Mouse (Mus musculus): ENCODE measurements around the gene Vmp1. TPM values are rescaled to one million over a fixed set of nuclear protein-coding genes. Genes with fewer than 3 reads are reported as not detected.

The Vmp1 gene
- polyA plus RNA-seq, 1 experiment from 2014 or later: 87.3 TPM

GRCm38 (mm10) chr11:86571047-86571855 lies 112.4 kb downstream of the Vmp1 start:
- no peak overlapping the region for H3K9ac ChIP-seq (ENCODE audit: low read depth, low read length)
- 59% methylated on average over 15 of the region's 15 CpGs for WGBS (ENCODE audit: insufficient replicate concordance)
- peaks cover 2% of the 10 kb centered on the region; the same call in 1 of the 2 replicates for H3K36me3 ChIP-seq (ENCODE audit: control insufficient read depth, insufficient read depth)
- no peak overlapping the region for H3K4me3 ChIP-seq (ENCODE audit: low read depth, low read length)
- no peak for ATAC-seq (ENCODE audit: low read depth)
- H3K27ac ChIP-seq (ENCODE audit: low read length): no peak overlapping the region
- no peaks in the 10 kb centered on the region for H3K9me3 ChIP-seq (replicated peaks; ENCODE audit: control insufficient read depth, low read length)
- no peaks in the 10 kb centered on the region for H3K27me3 ChIP-seq (ENCODE audit: control insufficient read depth, insufficient read depth, low read depth, low read length)
- no peaks in the 10 kb centered on the region; the same call in none of the 2 replicates for H3K4me1 ChIP-seq (ENCODE audit: control insufficient read depth, low read depth, low read length)
- no peak overlapping the region for H3K4me2 ChIP-seq (ENCODE audit: low read depth, low read length)

DNA sequence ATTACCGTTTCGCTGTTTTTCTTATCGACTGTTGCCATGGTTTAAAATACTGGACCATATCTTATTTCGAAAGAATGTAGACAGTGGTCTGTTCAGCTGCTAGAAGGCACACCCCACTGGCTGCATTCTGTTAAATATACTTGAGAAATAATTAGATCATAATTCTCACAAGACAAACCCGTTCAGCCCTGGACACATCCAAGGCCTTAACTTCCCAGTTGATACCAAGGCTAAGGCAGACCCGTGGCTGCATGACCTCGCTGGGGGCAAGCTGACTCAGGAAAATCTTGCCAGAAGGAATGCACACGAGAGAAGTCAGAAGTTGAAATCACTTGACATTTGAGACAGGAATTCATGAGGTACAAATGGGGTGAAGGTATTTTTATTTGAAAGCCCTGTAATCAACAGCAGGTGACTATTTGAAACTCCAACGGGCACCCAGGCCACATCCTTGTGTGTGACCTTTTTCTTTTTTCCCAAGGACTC lies 113.3 kb downstream of the Vmp1 start:
- Histone ChIP-seq H3K4me3 (ENCODE audit: low read depth, low read length) (no peak overlapping the region), H3K36me3 (ENCODE audit: control insufficient read depth, insufficient read depth) (peaks cover 2% of the 10 kb centered on the region; the same call in 1 of the 2 replicates), H3K9me3 (replicated peaks; ENCODE audit: control insufficient read depth, low read length) (no peaks in the 10 kb centered on the region), H3K4me1 (ENCODE audit: control insufficient read depth, low read depth, low read length) (no peaks in the 10 kb centered on the region; the same call in 1 of the 2 replicates), H3K9ac (ENCODE audit: low read depth, low read length) (no peak overlapping the region), H3K27me3 (ENCODE audit: control insufficient read depth, insufficient read depth, low read depth, low read length) (no peaks in the 10 kb centered on the region), H3K4me2 (ENCODE audit: low read depth, low read length) (no peak overlapping the region), H3K27ac (ENCODE audit: low read length) (no peak overlapping the region)
- WGBS (ENCODE audit: insufficient replicate concordance): 63% methylated on average over 9 of the region's 9 CpGs
- no peak for ATAC-seq (ENCODE audit: low read depth)

DNA sequence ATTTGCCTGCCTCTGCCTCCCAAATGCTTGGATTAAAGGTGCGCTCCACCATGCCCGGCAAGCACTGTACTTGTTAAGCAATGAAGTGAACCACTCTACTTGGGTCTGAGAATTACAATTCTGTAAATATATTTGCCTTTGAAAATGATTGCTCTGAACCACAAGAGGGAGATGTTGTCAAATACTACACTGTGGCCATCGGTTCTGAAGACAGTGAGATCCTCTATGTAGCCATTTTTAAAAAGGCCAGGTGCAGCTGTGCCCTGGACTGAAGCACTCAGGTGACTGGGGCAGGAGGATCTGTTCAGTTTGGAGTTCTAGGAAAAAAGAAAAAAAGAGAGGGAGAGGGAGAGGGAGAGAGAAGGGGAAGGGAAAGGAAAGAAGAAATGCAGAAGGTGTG lies 115.2 kb downstream of the Vmp1 start:
- Histone ChIP-seq H3K4me1 (ENCODE audit: control insufficient read depth, low read depth, low read length) (no peaks in the 10 kb centered on the region; the same call in 1 of the 2 replicates), H3K27ac (ENCODE audit: low read length) (no peak overlapping the region), H3K9me3 (replicated peaks; ENCODE audit: control insufficient read depth, low read length) (no peaks in the 10 kb centered on the region), H3K9ac (ENCODE audit: low read depth, low read length) (no peak overlapping the region), H3K27me3 (ENCODE audit: control insufficient read depth, insufficient read depth, low read depth, low read length) (no peaks in the 10 kb centered on the region), H3K4me2 (ENCODE audit: low read depth, low read length) (no peak overlapping the region), H3K36me3 (ENCODE audit: control insufficient read depth, insufficient read depth) (peaks cover 2% of the 10 kb centered on the region; the same call in 1 of the 2 replicates), H3K4me3 (ENCODE audit: low read depth, low read length) (no peak overlapping the region)
- no peak for ATAC-seq (ENCODE audit: low read depth)
- whole genome bisulfite sequencing (ENCODE audit: insufficient replicate concordance): 40% methylated on average over 3 of the region's 3 CpGs

- 76% methylated on average over 4 of the region's 4 CpGs for WGBS (ENCODE audit: insufficient replicate concordance)
- peaks cover 12% of the 10 kb centered on the region for H3K36me3 ChIP-seq (ENCODE audit: control insufficient read depth, insufficient read depth)
- H3K27ac ChIP-seq (ENCODE audit: low read length): no peak overlapping the region
- no peak overlapping the region for H3K4me3 ChIP-seq (ENCODE audit: low read depth, low read length)
- ATAC-seq (ENCODE audit: low read depth): no peak
- no peaks in the 10 kb centered on the region for H3K4me1 ChIP-seq (ENCODE audit: control insufficient read depth, low read depth, low read length)
- H3K4me2 ChIP-seq (ENCODE audit: low read depth, low read length): no peak overlapping the region
- no peaks in the 10 kb centered on the region for H3K9me3 ChIP-seq (replicated peaks; ENCODE audit: control insufficient read depth, low read length)
- no peak overlapping the region for H3K9ac ChIP-seq (ENCODE audit: low read depth, low read length)
- H3K27me3 ChIP-seq (ENCODE audit: control insufficient read depth, insufficient read depth, low read depth, low read length): no peaks in the 10 kb centered on the region
Observed at GRCm38 (mm10) chr11:86558258-86558657, 125.4 kb downstream of the Vmp1 start.

DNA sequence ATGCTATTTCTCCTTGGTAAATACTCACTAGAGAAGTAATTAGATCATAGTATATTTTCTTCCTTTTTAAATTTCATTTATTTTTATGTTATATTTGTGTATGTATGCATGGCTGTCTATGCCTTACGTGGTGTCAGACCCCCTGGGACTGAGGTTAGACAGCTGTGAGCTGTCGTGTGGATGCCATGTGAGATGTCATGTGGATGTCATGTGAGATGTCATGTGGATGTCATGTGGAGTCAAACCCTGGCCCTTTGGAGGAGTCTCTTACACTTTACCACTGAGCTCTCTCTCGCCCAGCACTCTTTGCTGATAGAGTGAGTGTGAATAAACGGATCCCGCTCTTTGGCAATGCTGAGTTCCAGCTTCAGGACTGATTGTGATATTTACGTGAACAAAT lies 130.1 kb downstream of the Vmp1 start:
- Histone ChIP-seq H3K9ac (ENCODE audit: low read depth, low read length) (no peak overlapping the region), H3K4me3 (ENCODE audit: low read depth, low read length) (no peak overlapping the region), H3K4me1 (ENCODE audit: control insufficient read depth, low read depth, low read length) (no peaks in the 10 kb centered on the region), H3K27me3 (ENCODE audit: control insufficient read depth, insufficient read depth, low read depth, low read length) (no peaks in the 10 kb centered on the region), H3K36me3 (ENCODE audit: control insufficient read depth, insufficient read depth) (peaks cover 15% of the 10 kb centered on the region; the same call in 1 of the 2 replicates), H3K9me3 (replicated peaks; ENCODE audit: control insufficient read depth, low read length) (no peaks in the 10 kb centered on the region), H3K4me2 (ENCODE audit: low read depth, low read length) (no peak overlapping the region), H3K27ac (ENCODE audit: low read length) (no peak overlapping the region)
- no peak for ATAC-seq (ENCODE audit: low read depth)
- WGBS (ENCODE audit: insufficient replicate concordance): 86% methylated on average over 6 of the region's 6 CpGs

- H3K9ac ChIP-seq (ENCODE audit: low read depth, low read length): no peak overlapping the region
- no peak for ATAC-seq (ENCODE audit: low read depth)
- WGBS (ENCODE audit: insufficient replicate concordance): 100% methylated on average over 1 of the region's 1 CpGs
Observed at GRCm38 (mm10) chr11:86547412-86547811, 136.2 kb downstream of the Vmp1 start.

DNA sequence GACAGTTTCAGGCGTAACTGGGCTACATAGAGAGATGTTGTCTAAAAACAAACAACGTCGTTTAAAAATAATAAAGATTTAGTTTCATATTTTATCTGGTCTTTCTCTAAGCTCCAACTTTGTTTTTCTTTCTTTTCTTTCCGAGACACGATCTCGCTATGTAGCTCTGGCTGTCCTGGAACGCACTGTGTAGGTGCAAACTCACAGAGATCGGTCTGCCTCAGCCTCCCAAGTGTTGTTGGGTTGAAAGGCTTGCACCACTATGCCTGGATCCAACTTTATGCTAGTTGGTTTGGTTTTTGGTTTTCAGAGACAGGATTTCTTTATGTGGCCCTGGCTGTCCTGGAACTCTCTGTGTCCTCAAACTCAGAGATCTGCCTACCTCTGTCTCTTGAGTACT lies 138.1 kb downstream of the Vmp1 start:
- whole genome bisulfite sequencing (ENCODE audit: insufficient replicate concordance): 59% methylated on average over 8 of the region's 8 CpGs
- Histone ChIP-seq H3K4me2 (ENCODE audit: low read depth, low read length) (peak overlapping the region; percentile 71), H3K27me3 (ENCODE audit: control insufficient read depth, insufficient read depth, low read depth, low read length) (no peaks in the 10 kb centered on the region), H3K27ac (ENCODE audit: low read length) (peak overlapping the region; percentile 92), H3K9ac (ENCODE audit: low read depth, low read length) (peak overlapping the region; percentile 68), H3K36me3 (ENCODE audit: control insufficient read depth, insufficient read depth) (peaks cover 4% of the 10 kb centered on the region; the same call in 1 of the 2 replicates), H3K4me3 (ENCODE audit: low read depth, low read length) (peak overlapping the region; percentile 95), H3K9me3 (replicated peaks; ENCODE audit: control insufficient read depth, low read length) (no peaks in the 10 kb centered on the region), H3K4me1 (ENCODE audit: control insufficient read depth, low read depth, low read length) (peaks cover 21% of the 10 kb centered on the region)
- ATAC-seq (ENCODE audit: low read depth): no peak

More at GRCm38 (mm10) chr11:86547412-86547811, 136.2 kb downstream of the Vmp1 start:
- peaks cover 12% of the 10 kb centered on the region for H3K4me1 ChIP-seq (ENCODE audit: control insufficient read depth, low read depth, low read length)
- no peak overlapping the region for H3K27ac ChIP-seq (ENCODE audit: low read length)
- H3K27me3 ChIP-seq (ENCODE audit: control insufficient read depth, insufficient read depth, low read depth, low read length): no peaks in the 10 kb centered on the region
- no peak overlapping the region for H3K4me3 ChIP-seq (ENCODE audit: low read depth, low read length)
- H3K36me3 ChIP-seq (ENCODE audit: control insufficient read depth, insufficient read depth): peaks cover 7% of the 10 kb centered on the region; the same call in 1 of the 2 replicates
- no peak overlapping the region for H3K4me2 ChIP-seq (ENCODE audit: low read depth, low read length)
- H3K9me3 ChIP-seq (replicated peaks; ENCODE audit: control insufficient read depth, low read length): no peaks in the 10 kb centered on the region

DNA sequence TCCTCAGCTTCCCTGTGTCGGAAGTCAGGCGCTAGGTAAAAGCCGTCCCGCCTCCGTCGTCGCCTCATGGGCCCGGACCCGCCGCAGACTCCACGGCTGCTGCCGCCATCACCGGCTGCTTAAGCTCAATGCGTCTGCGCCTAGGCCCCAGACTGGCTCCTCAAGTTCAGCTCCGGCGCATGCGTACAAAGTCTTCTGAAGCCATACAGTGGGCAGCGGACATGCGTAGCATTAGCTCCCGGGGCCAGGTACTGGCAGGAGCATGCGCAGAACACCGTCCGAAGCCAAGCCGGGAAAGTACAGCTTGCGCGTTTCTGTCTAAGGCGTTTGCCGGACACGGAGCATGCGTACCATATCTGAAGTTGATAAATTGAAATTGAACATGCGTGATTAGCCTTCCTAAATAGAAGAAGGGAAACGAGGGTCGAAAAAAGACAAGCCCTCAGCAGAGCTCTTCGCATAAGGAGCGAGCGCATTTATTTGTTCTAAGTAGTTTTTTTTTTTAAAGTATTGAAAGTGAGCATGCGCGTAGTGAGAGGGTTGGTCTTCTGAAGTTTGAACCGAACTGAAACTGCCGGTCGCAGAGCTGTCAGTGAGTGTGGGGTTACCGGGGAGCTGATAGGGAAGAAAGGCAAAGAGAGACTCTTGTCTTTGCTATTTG lies 138.9 kb downstream of the Vmp1 start, which contains the start of the genes Rps6kb1 and Tubd1:
TSS of gene Rps6kb1 (minus strand) at position 167 of the 661 bp plus-strand sequence.
TSS of gene Tubd1 (plus strand) at position 353 of the 661 bp plus-strand sequence.
- peak; percentile 97 for ATAC-seq (ENCODE audit: low read depth)
- peak within 1 kb of the TSS; percentile 98 for H3K9ac ChIP-seq (ENCODE audit: low read depth, low read length)
- WGBS (ENCODE audit: insufficient replicate concordance): under 1% methylated on average over 43 of the region's 43 CpGs
- no peaks in the 10 kb centered on the region for H3K36me3 ChIP-seq (ENCODE audit: control insufficient read depth, insufficient read depth)
- H3K4me1 ChIP-seq (ENCODE audit: control insufficient read depth, low read depth, low read length): peaks cover 21% of the 10 kb centered on the region
- peak within 1 kb of the TSS; percentile 92 for H3K27ac ChIP-seq (ENCODE audit: low read length)
- H3K4me3 ChIP-seq (ENCODE audit: low read depth, low read length): peak within 1 kb of the TSS; percentile 95
- no peaks in the 10 kb centered on the region for H3K27me3 ChIP-seq (ENCODE audit: control insufficient read depth, insufficient read depth, low read depth, low read length)
- H3K9me3 ChIP-seq (replicated peaks; ENCODE audit: control insufficient read depth, low read length): no peaks in the 10 kb centered on the region
- peak within 1 kb of the TSS; percentile 71 for H3K4me2 ChIP-seq (ENCODE audit: low read depth, low read length)
